Mouse (Mus musculus) CH12.LX (cell line): ENCODE measurements at regions not wholly inside any gene's neighbourhood (a gene's known extent, or its start where the extent isn't known, plus 50 kb on each side); places are given as distances from the start of the nearest gene placed in this dataset.

ENCODE experiments used
- DNase-seq: peaks from one replicate; pipeline ENCODE4 v3.0.0-alpha.2; 2013; ENCODE audit errors: extremely low read depth
- H3K27ac ChIP-seq: 2 replicates; pipeline ENCODE4 v1.5.1; 2012; ENCODE audit warnings: low read depth, mild to moderate bottlenecking, control low read depth, moderate library complexity; ENCODE audit not compliant: insufficient read depth
- H3K27me3 ChIP-seq: replicated peaks from 2 replicates; pipeline ENCODE3; 2012; ENCODE audit warnings: inconsistent platforms
- H3K36me3 ChIP-seq, 2 experiments: replicated peaks in 1 of 2; 2 replicates each; pipeline versions ENCODE3 to v1.6.1; 2012; ENCODE audit warnings: inconsistent platforms in 1 of 2, low read length in 1 of 2, mild to moderate bottlenecking in 1 of 2, mixed read lengths in 1 of 2, moderate library complexity in 1 of 2; ENCODE audit not compliant: control insufficient read depth in 1 of 2, insufficient read depth in 1 of 2
- H3K4me1 ChIP-seq, 2 experiments: 2 replicates each; pipeline ENCODE4 v1.6.1; 2012; ENCODE audit warnings: inconsistent platforms in 1 of 2, moderate library complexity in 1 of 2; ENCODE audit not compliant: insufficient read depth in 2 of 2, control insufficient read depth in 1 of 2
- H3K4me2 ChIP-seq: 2 replicates; pipeline ENCODE4 v1.6.1; 2012; ENCODE audit warnings: low read depth, mild to moderate bottlenecking, control low read depth; ENCODE audit not compliant: poor library complexity, insufficient read depth, severe bottlenecking
- H3K4me3 ChIP-seq, 3 experiments: fragments of 150-350 bp in 1 of 3; sonication (generic) in 1 of 3; replicated peaks in 1 of 3; 2 replicates each; pipeline versions ENCODE3 to v1.5.1; 2011 to 2012; ENCODE audit warnings: low read depth in 2 of 3, low read length in 2 of 3, mild to moderate bottlenecking in 2 of 3, moderate library complexity in 2 of 3, control low read depth in 1 of 3, improper control_type of control experiment in 1 of 3, inconsistent platforms in 1 of 3, mixed read lengths in 1 of 3; ENCODE audit not compliant: poor library complexity in 1 of 3
- H3K79me2 ChIP-seq: replicated peaks from 2 replicates; pipeline ENCODE4 v1.6.1; 2012; ENCODE audit warnings: mild to moderate bottlenecking, moderate library complexity; ENCODE audit not compliant: control insufficient read depth, poor library complexity, insufficient read depth, severe bottlenecking; ENCODE audit errors: extremely low read depth
- H3K9ac ChIP-seq: 2 replicates; pipeline ENCODE4 v1.6.1; 2012; ENCODE audit warnings: low read depth, mild to moderate bottlenecking, control low read depth, moderate library complexity; ENCODE audit not compliant: insufficient read depth
- H3K9me3 ChIP-seq: replicated peaks from 2 replicates; pipeline ENCODE3; 2012; ENCODE audit warnings: low read length, inconsistent platforms, mixed read lengths
- CHD2 ChIP-seq: IDR thresholded peaks from 2 replicates; pipeline ENCODE4 v1.6.1; 2011; ENCODE audit warnings: low read length, improper control_type of control experiment
- CTCF ChIP-seq, 2 experiments: IDR thresholded peaks in 1 of 2; conservative IDR thresholded peaks in 1 of 2; 2 replicates each; pipeline ENCODE4 v1.5.1; 2011 to 2012; ENCODE audit warnings: low read depth in 2 of 2, low read length in 2 of 2, improper control_type of control experiment in 1 of 2, inconsistent platforms in 1 of 2, mild to moderate bottlenecking in 1 of 2, moderate library complexity in 1 of 2
- E2F4 ChIP-seq: IDR thresholded peaks from 2 replicates; pipeline ENCODE4 v1.6.1; 2011; ENCODE audit warnings: low read depth, low read length, improper control_type of control experiment; ENCODE audit not compliant: insufficient replicate concordance
- GABPA ChIP-seq: IDR thresholded peaks from 2 replicates; pipeline ENCODE4 v1.6.1; 2012; ENCODE audit warnings: low read depth, low read length, improper control_type of control experiment, inconsistent platforms; ENCODE audit not compliant: insufficient replicate concordance
- JUN ChIP-seq: IDR thresholded peaks from 2 replicates; pipeline ENCODE4 v1.6.1; 2011; ENCODE audit warnings: low read depth, mild to moderate bottlenecking, low read length, improper control_type of control experiment, moderate library complexity; ENCODE audit not compliant: insufficient read depth
- JUND ChIP-seq: conservative IDR thresholded peaks from 2 replicates; pipeline ENCODE4 v1.6.1; 2011; ENCODE audit warnings: low read depth, low read length, improper control_type of control experiment
- KAT2A ChIP-seq: IDR thresholded peaks from 2 replicates; pipeline ENCODE4 v1.6.1; 2012; ENCODE audit warnings: low read length, improper control_type of control experiment, inconsistent platforms; ENCODE audit not compliant: insufficient replicate concordance
- MAFK ChIP-seq: IDR thresholded peaks from 2 replicates; pipeline ENCODE4 v1.6.1; 2011; ENCODE audit warnings: low read length, improper control_type of control experiment; ENCODE audit not compliant: insufficient replicate concordance
- MAX ChIP-seq: IDR thresholded peaks from 2 replicates; pipeline ENCODE4 v1.6.1; 2011; ENCODE audit warnings: low read length, improper control_type of control experiment
- NELFE ChIP-seq: IDR thresholded peaks from 2 replicates; pipeline ENCODE4 v1.6.1; 2011; ENCODE audit warnings: low read depth, low read length, improper control_type of control experiment
- NRF1 ChIP-seq: IDR thresholded peaks from 2 replicates; pipeline ENCODE4 v1.6.1; 2014; ENCODE audit warnings: low read depth, mild to moderate bottlenecking, inconsistent platforms, low read length, improper control_type of control experiment, moderate library complexity
- PAX5 ChIP-seq: IDR thresholded peaks from 2 replicates; pipeline ENCODE4 v1.6.1; 2012; ENCODE audit warnings: low read length, inconsistent platforms, mixed read lengths
- RCOR1 ChIP-seq: conservative IDR thresholded peaks from 2 replicates; pipeline ENCODE4 v1.6.1; 2012; ENCODE audit warnings: low read depth, mild to moderate bottlenecking, inconsistent platforms, low read length, improper control_type of control experiment
- SIN3A ChIP-seq: IDR thresholded peaks from 2 replicates; pipeline ENCODE4 v1.6.1; 2012; ENCODE audit warnings: low read length, improper control_type of control experiment, inconsistent platforms
- SMC3 ChIP-seq: IDR thresholded peaks from 2 replicates; pipeline ENCODE4 v1.6.1; 2011; ENCODE audit warnings: low read depth, low read length, improper control_type of control experiment
- TCF12 ChIP-seq: IDR thresholded peaks from 2 replicates; pipeline ENCODE4 v1.6.1; 2014; ENCODE audit warnings: low read depth, mild to moderate bottlenecking, inconsistent platforms, low read length, improper control_type of control experiment
- UBTF ChIP-seq: IDR thresholded peaks from 2 replicates; pipeline ENCODE4 v1.6.1; 2012; ENCODE audit warnings: low read depth, mild to moderate bottlenecking, inconsistent platforms, low read length, improper control_type of control experiment, moderate library complexity
- USF1 ChIP-seq: IDR thresholded peaks from 2 replicates; pipeline ENCODE4 v1.6.1; 2014; ENCODE audit warnings: low read depth, mild to moderate bottlenecking, inconsistent platforms, low read length, improper control_type of control experiment
- USF2 ChIP-seq: conservative IDR thresholded peaks from 2 replicates; pipeline ENCODE4 v1.6.1; 2011; ENCODE audit warnings: low read depth, low read length, improper control_type of control experiment
- ZMIZ1 ChIP-seq: IDR thresholded peaks from 2 replicates; pipeline ENCODE4 v1.6.1; 2012; ENCODE audit warnings: low read depth, mild to moderate bottlenecking, inconsistent platforms, low read length, improper control_type of control experiment
- dilution Hi-C: fragments of 300-500 bp; cut with MboI; formaldehyde crosslinking; loops from 2 replicates; pipeline ENCODE4 v1.14.3; 2020; ENCODE audit warnings: low sequenced_read_pairs; ENCODE audit not compliant: extremely low pct_unique_long_range_greater_than_20kb, extremely low pct_ligation_motif_present
- in situ Hi-C: fragments of 300-500 bp; cut with MboI; formaldehyde crosslinking; loops from 3 replicates; pipeline ENCODE4 v1.14.3; 2019; ENCODE audit warnings: low sequenced_read_pairs, low pct_ligation_motif_present, low pct_unique_long_range_greater_than_20kb, mixed read lengths

- Histone ChIP-seq H3K4me2 (no peak overlapping the region), H3K9me3 (no peaks in the 10 kb centered on the region), H3K4me1 (peaks cover 0 to 6% of the 10 kb centered on the region in 2 experiments; a peak in 1 of 4 replicates), H3K79me2 (no peaks in the 10 kb centered on the region), H3K27me3 (no peaks in the 10 kb centered on the region)
- DNase-seq = no peak
- in situ Hi-C loops = no loop called here
- TF ChIP-seq UBTF = no peak
- TF ChIP-seq KAT2A = no peak
- no peak for TF ChIP-seq E2F4
- no peak for TF ChIP-seq NELFE
- TF ChIP-seq USF2 = no peak
- no peak for TF ChIP-seq NRF1
- TF ChIP-seq, all 38 proteins: peak for 0
- Histone ChIP-seq H3K36me3 (no peaks in the 10 kb centered on the region), H3K4me3 (no peak overlapping the region), H3K9ac (no peak overlapping the region), H3K27ac (no peak overlapping the region)
- dilution Hi-C loops = no loop called here
These were observed 1169.5 kb upstream of the Gulo start for GRCm38 (mm10) chr14:67178329-67179039.

- no peaks in the 10 kb centered on the region for H3K36me3 ChIP-seq
- in situ Hi-C loops (no loop called here), dilution Hi-C loops (no loop called here)
- no peak overlapping the region for H3K4me3 ChIP-seq
- no peak overlapping the region for H3K27ac ChIP-seq
- peaks cover 0 to 6% of the 10 kb centered on the region in 2 experiments; a peak in 1 of 4 replicates for H3K4me1 ChIP-seq
- H3K27me3 ChIP-seq = no peaks in the 10 kb centered on the region
- H3K79me2 ChIP-seq = no peaks in the 10 kb centered on the region
- H3K9ac ChIP-seq = no peak overlapping the region
- H3K9me3 ChIP-seq = no peaks in the 10 kb centered on the region
- DNase-seq = no peak
- no peak overlapping the region for H3K4me2 ChIP-seq
- TF ChIP-seq CTCF (conservative IDR thresholded peaks at IDR 0.05 in 1 of 2, IDR thresholded peaks at IDR 0.05 in 1 of 2; ENCODE audit: low read depth in 2 of 2, low read length in 2 of 2) (no peak), MAFK (no peak), GABPA (no peak), RCOR1 (no peak), TCF12 (no peak), USF1 (no peak), NELFE (no peak), CHD2 (no peak), JUND (no peak), PAX5 (no peak), JUN (no peak), SMC3 (no peak), ZMIZ1 (no peak), UBTF (no peak), MAX (no peak), KAT2A (no peak), SIN3A (no peak)
These were observed 1167.7 kb upstream of the Gulo start for GRCm38 (mm10) chr14:67176672-67177071.
